Mouse (Mus musculus): ENCODE data around the gene Egf. TPM values are rescaled to one million over a fixed set of nuclear protein-coding genes. Genes with fewer than 3 reads are reported as not detected.

Gene Egf
- 2.2 and 2.4 TPM in 2 replicates for total RNA-seq (2012; rRNA removed)

DNA sequence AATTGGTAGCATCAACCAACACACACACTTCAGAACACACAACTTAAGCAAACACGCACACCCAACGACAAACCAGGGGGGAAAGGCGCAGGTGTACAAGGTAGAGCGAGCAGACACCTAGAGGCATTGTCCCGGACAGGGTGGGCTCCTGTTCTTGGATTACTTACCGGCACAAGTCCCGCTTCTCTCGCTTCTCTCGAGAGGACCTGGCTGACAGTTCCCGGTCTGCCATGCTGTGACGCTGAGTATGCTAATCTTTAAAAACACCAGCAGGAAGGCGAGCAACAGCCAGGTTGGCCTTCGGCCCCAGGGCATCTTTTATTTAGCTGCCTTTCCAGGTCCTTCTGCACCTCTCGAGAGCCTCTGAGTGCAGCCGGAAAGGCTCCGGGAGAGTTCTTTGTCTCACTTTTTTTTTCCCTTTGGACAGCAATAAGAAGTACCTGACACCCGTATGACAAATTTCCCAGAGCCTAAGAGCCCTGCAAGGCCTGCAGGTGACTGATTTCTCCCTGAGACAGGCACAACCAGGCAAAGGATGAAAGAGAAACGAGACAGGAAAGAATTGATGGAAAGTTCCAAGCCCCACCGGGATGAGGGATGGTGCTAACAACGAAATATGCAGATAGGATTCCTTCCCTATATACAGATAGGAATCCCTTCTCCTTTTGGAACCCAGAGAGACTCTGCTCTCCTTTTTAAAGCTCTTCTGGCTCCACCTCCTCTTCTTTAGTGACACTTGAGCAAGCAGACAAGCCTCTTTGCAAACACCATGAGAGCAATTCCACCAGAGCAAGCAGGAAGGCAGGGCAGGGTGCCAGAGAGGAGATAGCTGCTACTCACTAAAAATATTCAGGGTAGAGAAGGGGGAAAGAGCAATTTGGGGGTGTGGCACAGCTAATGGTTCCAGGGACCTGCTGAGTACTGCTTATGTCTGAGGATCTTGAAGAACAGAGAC is at the start of gene Egf:
Egf (minus strand) TSS at position 667 of the 955 bp plus-strand sequence.
- Histone ChIP-seq H3K4me1 (ENCODE audit: control insufficient read depth in 2 of 2, insufficient read depth in 2 of 2, low read length in 2 of 2, poor library complexity in 1 of 2) (peaks cover 1 to 4% of the 10 kb centered on the region in 2 experiments; a peak in 1 of 4 replicates), H3K36me3 (ENCODE audit: control insufficient read depth, insufficient read depth, low read length, poor library complexity, severe bottlenecking) (no peaks in the 10 kb centered on the region), H3K9ac (ENCODE audit: insufficient read depth, low read depth, low read length, poor library complexity, severe bottlenecking) (no peak within 1 kb of the TSS), H3K27ac (ENCODE audit: insufficient read depth, low read depth, low read length, poor library complexity, severe bottlenecking) (no peak within 1 kb of the TSS), H3K4me3 (ENCODE audit: insufficient read depth in 1 of 2, low read depth in 1 of 2, low read length in 2 of 2, poor library complexity in 1 of 2, severe bottlenecking in 1 of 2) (no peak within 1 kb of the TSS; a peak in 1 of 4 replicates), H3K9me3 (ENCODE audit: control insufficient read depth, insufficient read depth, low read depth, low read length) (no peaks in the 10 kb centered on the region)
- no peak for TF ChIP-seq MAFK (IDR thresholded peaks at IDR 0.05; ENCODE audit: insufficient read depth, low read depth, low read length)
- no peak for TF ChIP-seq ZNF384 (IDR thresholded peaks at IDR 0.05; ENCODE audit: low read depth, low read length)
- TF ChIP-seq CHD2 (IDR thresholded peaks at IDR 0.05; ENCODE audit: low read depth, low read length): no peak
- no peak for TF ChIP-seq ZC3H11A (IDR thresholded peaks at IDR 0.05; ENCODE audit: borderline replicate concordance, low read depth, low read length)
- in situ Hi-C loops (cut with MboI; ENCODE audit: low sequenced_read_pairs in 2 of 2, unreplicated experiment in 2 of 2): no loop called here
- DNase-seq (ENCODE audit: low read depth, low spot score): no peak

DNA sequence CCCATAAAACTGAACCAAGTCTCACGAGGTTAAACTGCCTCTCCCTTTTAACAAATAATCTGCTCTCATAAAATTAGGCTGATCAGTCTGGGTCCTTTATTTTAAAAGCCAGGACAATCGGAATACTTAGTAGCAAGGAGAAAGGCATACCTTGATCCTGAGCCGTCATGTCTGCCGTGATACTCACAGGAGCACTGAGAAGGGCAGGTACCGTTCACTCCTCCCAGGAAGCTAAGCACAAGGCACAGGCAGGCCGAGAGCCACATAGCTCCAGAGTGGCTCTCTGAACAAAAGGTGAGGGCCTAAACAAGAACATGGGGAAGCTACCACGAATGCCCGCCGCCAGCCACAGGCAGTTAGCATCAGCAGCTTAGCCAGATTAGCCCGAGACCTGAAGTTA is 48.6 kb upstream of the Egf start, which contains the start of gene Lrit3:
Lrit3 (minus strand) TSS at position 266 of the 400 bp plus-strand sequence.
- H3K4me1 ChIP-seq (ENCODE audit: control insufficient read depth in 2 of 2, insufficient read depth in 2 of 2, low read length in 2 of 2, poor library complexity in 1 of 2): no peaks in the 10 kb centered on the region
- H3K36me3 ChIP-seq (ENCODE audit: control insufficient read depth, insufficient read depth, low read length, poor library complexity, severe bottlenecking): no peaks in the 10 kb centered on the region
- H3K9ac ChIP-seq (ENCODE audit: insufficient read depth, low read depth, low read length, poor library complexity, severe bottlenecking): no peak within 1 kb of the TSS
- no peak for DNase-seq (ENCODE audit: low read depth, low spot score)
- H3K4me3 ChIP-seq (ENCODE audit: insufficient read depth in 1 of 2, low read depth in 1 of 2, low read length in 2 of 2, poor library complexity in 1 of 2, severe bottlenecking in 1 of 2): no peak within 1 kb of the TSS
- no peak within 1 kb of the TSS for H3K27ac ChIP-seq (ENCODE audit: insufficient read depth, low read depth, low read length, poor library complexity, severe bottlenecking)
- TF ChIP-seq CHD2 (IDR thresholded peaks at IDR 0.05; ENCODE audit: low read depth, low read length) (no peak), HCFC1 (IDR thresholded peaks at IDR 0.05; ENCODE audit: borderline replicate concordance, insufficient read depth, low read length) (no peak), MAFK (IDR thresholded peaks at IDR 0.05; ENCODE audit: insufficient read depth, low read depth, low read length) (no peak), ZC3H11A (IDR thresholded peaks at IDR 0.05; ENCODE audit: borderline replicate concordance, low read depth, low read length) (no peak), ZNF384 (IDR thresholded peaks at IDR 0.05; ENCODE audit: low read depth, low read length) (no peak)
- H3K9me3 ChIP-seq (ENCODE audit: control insufficient read depth, insufficient read depth, low read depth, low read length): no peaks in the 10 kb centered on the region
- in situ Hi-C loops (cut with MboI; ENCODE audit: low sequenced_read_pairs in 2 of 2, unreplicated experiment in 2 of 2): no loop called here

DNA sequence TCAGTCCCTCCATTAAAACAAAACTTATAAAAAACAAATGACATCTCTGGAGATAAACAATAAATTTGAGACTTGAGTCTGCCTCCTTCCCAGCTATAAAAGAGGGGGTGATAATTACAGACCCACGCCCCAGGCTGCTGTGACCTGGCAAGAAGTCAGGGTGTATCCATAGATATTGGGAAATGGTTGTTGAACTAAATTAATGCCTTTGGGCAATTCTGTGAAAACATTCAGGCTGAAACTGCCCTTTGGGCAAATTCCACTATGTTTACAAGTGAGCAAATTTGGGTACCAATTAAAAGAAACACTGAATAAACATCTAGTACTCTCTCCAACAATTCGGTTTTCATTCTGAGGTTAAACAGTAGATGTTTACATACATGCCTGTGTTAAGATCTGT is 43.9 kb upstream of the Egf start:
- Histone ChIP-seq H3K4me1 (ENCODE audit: control insufficient read depth in 2 of 2, insufficient read depth in 2 of 2, low read length in 2 of 2, poor library complexity in 1 of 2) (no peaks in the 10 kb centered on the region), H3K4me3 (ENCODE audit: insufficient read depth in 1 of 2, low read depth in 1 of 2, low read length in 2 of 2, poor library complexity in 1 of 2, severe bottlenecking in 1 of 2) (no peak overlapping the region), H3K27ac (ENCODE audit: insufficient read depth, low read depth, low read length, poor library complexity, severe bottlenecking) (no peak overlapping the region), H3K36me3 (ENCODE audit: control insufficient read depth, insufficient read depth, low read length, poor library complexity, severe bottlenecking) (no peaks in the 10 kb centered on the region), H3K9me3 (ENCODE audit: control insufficient read depth, insufficient read depth, low read depth, low read length) (no peaks in the 10 kb centered on the region), H3K9ac (ENCODE audit: insufficient read depth, low read depth, low read length, poor library complexity, severe bottlenecking) (no peak overlapping the region)
- DNase-seq (ENCODE audit: low read depth, low spot score): no peak
- in situ Hi-C loops (cut with MboI; ENCODE audit: low sequenced_read_pairs in 2 of 2, unreplicated experiment in 2 of 2): no loop called here
- TF ChIP-seq MAFK (IDR thresholded peaks at IDR 0.05; ENCODE audit: insufficient read depth, low read depth, low read length) (no peak), CHD2 (IDR thresholded peaks at IDR 0.05; ENCODE audit: low read depth, low read length) (no peak), ZC3H11A (IDR thresholded peaks at IDR 0.05; ENCODE audit: borderline replicate concordance, low read depth, low read length) (no peak), HCFC1 (IDR thresholded peaks at IDR 0.05; ENCODE audit: borderline replicate concordance, insufficient read depth, low read length) (no peak), ZNF384 (IDR thresholded peaks at IDR 0.05; ENCODE audit: low read depth, low read length) (no peak)

DNA sequence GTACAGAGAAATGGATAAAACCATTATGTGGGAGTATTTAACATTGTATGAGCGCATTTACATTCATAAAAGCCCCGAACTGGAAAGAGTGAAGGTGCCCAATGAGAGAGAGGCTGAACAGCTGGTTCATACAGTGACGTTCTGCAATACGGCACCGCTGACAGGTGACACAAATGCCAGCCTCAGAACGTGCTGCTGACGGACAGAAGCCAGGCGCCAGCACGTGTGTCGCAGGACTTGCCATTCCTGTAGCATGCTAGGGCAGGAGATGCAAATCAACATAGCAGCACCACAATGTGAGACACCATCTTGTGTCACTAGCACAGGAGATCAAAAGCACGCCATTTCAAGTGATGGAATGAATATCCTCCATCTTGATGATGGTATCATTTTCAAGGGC is 43.4 kb upstream of the Egf start:
- TF ChIP-seq CHD2 (IDR thresholded peaks at IDR 0.05; ENCODE audit: low read depth, low read length): no peak
- TF ChIP-seq MAFK (IDR thresholded peaks at IDR 0.05; ENCODE audit: insufficient read depth, low read depth, low read length): no peak
- no peak for TF ChIP-seq ZNF384 (IDR thresholded peaks at IDR 0.05; ENCODE audit: low read depth, low read length)
- no peak for TF ChIP-seq ZC3H11A (IDR thresholded peaks at IDR 0.05; ENCODE audit: borderline replicate concordance, low read depth, low read length)
- TF ChIP-seq HCFC1 (IDR thresholded peaks at IDR 0.05; ENCODE audit: borderline replicate concordance, insufficient read depth, low read length): no peak
- Histone ChIP-seq H3K4me1 (ENCODE audit: control insufficient read depth in 2 of 2, insufficient read depth in 2 of 2, low read length in 2 of 2, poor library complexity in 1 of 2) (no peaks in the 10 kb centered on the region), H3K27ac (ENCODE audit: insufficient read depth, low read depth, low read length, poor library complexity, severe bottlenecking) (no peak overlapping the region), H3K4me3 (ENCODE audit: insufficient read depth in 1 of 2, low read depth in 1 of 2, low read length in 2 of 2, poor library complexity in 1 of 2, severe bottlenecking in 1 of 2) (no peak overlapping the region), H3K9ac (ENCODE audit: insufficient read depth, low read depth, low read length, poor library complexity, severe bottlenecking) (no peak overlapping the region), H3K9me3 (ENCODE audit: control insufficient read depth, insufficient read depth, low read depth, low read length) (no peaks in the 10 kb centered on the region), H3K36me3 (ENCODE audit: control insufficient read depth, insufficient read depth, low read length, poor library complexity, severe bottlenecking) (no peaks in the 10 kb centered on the region)
- DNase-seq (ENCODE audit: low read depth, low spot score): no peak
- in situ Hi-C loops (cut with MboI; ENCODE audit: low sequenced_read_pairs in 2 of 2, unreplicated experiment in 2 of 2): no loop called here

Measured in ES-E14 (cell line).